Mouse (Mus musculus) embryonic stem cell, embryonic (primary cell): ENCODE results near the gene Dtnb.

ENCODE experiments used
- CTCF ChIA-PET, 4 experiments: fragments of 300-600 bp in 2 of 4; fragments of 350-600 bp in 2 of 4; sonication (Branson Sonifier 250); formaldehyde crosslinking; loops; one replicate each; lab custom pipeline; 2022; ENCODE audit warnings: inconsistent platforms in 2 of 4; lab: Charles Lee
- POLR2A ChIA-PET, 4 experiments: fragments of 300-600 bp in 2 of 4; fragments of 350-600 bp in 2 of 4; sonication (Branson Sonifier 250); formaldehyde crosslinking; loops; one replicate each; lab custom pipeline; 2022; ENCODE audit warnings: antibody characterized with exemption in 4 of 4, inconsistent platforms in 1 of 4; lab: Charles Lee

The Dtnb gene

GRCm38 (mm10) chr12:3761591-3762295, 189.6 kb downstream of the Dtnb start:
- POLR2A ChIA-PET = no interaction called here
- CTCF ChIA-PET = interaction anchor here in 1 of 4 experiments (0.6 kb wide), 1 partner anchor 20 kb away, joined by 3 read pairs; no protein-coding TSS in a partner anchor

- CTCF ChIA-PET = interaction anchor here in 1 of 4 experiments (1.4 kb wide), 1 partner anchor 18 kb away, joined by 3 read pairs; no protein-coding TSS in a partner anchor
- POLR2A ChIA-PET = no interaction called here
Observed at GRCm38 (mm10) chr12:3764191-3764804, 192.1 kb downstream of the Dtnb start.

- ChIA-PET POLR2A (interaction anchor here in 1 of 4 experiments (1.3 to 1.4 kb wide), 2 partner anchors 8 to 14 kb away, joined by 3 to 4 read pairs; no protein-coding TSS in a partner anchor), CTCF (interaction anchor here in 2 of 4 experiments (0.6 to 1.2 kb wide), 2 partner anchors 14 to 15 kb away, joined by 3 to 7 read pairs; no protein-coding TSS in a partner anchor)
Observed at GRCm38 (mm10) chr12:3767360-3767759, 195.2 kb downstream of the Dtnb start.

- POLR2A ChIA-PET = no interaction called here
Observed at GRCm38 (mm10) chr12:3768391-3768790, 196.2 kb downstream of the Dtnb start.

GRCm38 (mm10) chr12:3770546-3770945, 198.4 kb downstream of the Dtnb start:
- ChIA-PET CTCF (interaction anchor here in 3 of 4 experiments (0.8 to 1.1 kb wide), 3 partner anchors 11 to 82 kb away, joined by 3 read pairs; no protein-coding TSS in a partner anchor), POLR2A (interaction anchor here in 2 of 4 experiments (0.6 to 1.3 kb wide), 3 partner anchors 10 to 1144 kb away, joined by 3 read pairs; no protein-coding TSS in a partner anchor)

More at GRCm38 (mm10) chr12:3768391-3768790, 196.2 kb downstream of the Dtnb start:
- CTCF ChIA-PET = interaction anchor here in 1 of 4 experiments (0.6 kb wide), 1 partner anchor 66 kb away, joined by 4 read pairs; no protein-coding TSS in a partner anchor

- CTCF ChIA-PET = interaction anchor here in 3 of 4 experiments (0.9 to 1.3 kb wide), 3 partner anchors 10 to 11 kb away, joined by 3 to 4 read pairs (median 3); no protein-coding TSS in a partner anchor
- POLR2A ChIA-PET = interaction anchor here in 2 of 4 experiments (0.6 to 1.3 kb wide), 3 partner anchors 9 to 14 kb away, joined by 3 read pairs; no protein-coding TSS in a partner anchor
Observed at GRCm38 (mm10) chr12:3771080-3771479, 198.9 kb downstream of the Dtnb start.

GRCm38 (mm10) chr12:3773643-3774042, 201.5 kb downstream of the Dtnb start:
- CTCF ChIA-PET = interaction anchor here in 1 of 4 experiments (0.6 kb wide), 1 partner anchor 19 kb away, joined by 4 read pairs; no protein-coding TSS in a partner anchor
- POLR2A ChIA-PET = no interaction called here

GRCm38 (mm10) chr12:3776015-3776414, 203.8 kb downstream of the Dtnb start:
- ChIA-PET POLR2A (interaction anchor here in 1 of 4 experiments (1.4 kb wide), 1 partner anchor 9 kb away, joined by 3 read pairs; no protein-coding TSS in a partner anchor), CTCF (no interaction called here)

- ChIA-PET POLR2A (no interaction called here), CTCF (no interaction called here)
Observed at GRCm38 (mm10) chr12:3777682-3778081, 205.5 kb downstream of the Dtnb start.

- ChIA-PET CTCF (no interaction called here), POLR2A (interaction anchor here in 1 of 4 experiments (0.8 kb wide), 1 partner anchor 1413 kb away, joined by 3 read pairs; no protein-coding TSS in a partner anchor)
Observed at GRCm38 (mm10) chr12:3778286-3778685, 206.1 kb downstream of the Dtnb start.

GRCm38 (mm10) chr12:3779639-3780038, 207.5 kb downstream of the Dtnb start:
- CTCF ChIA-PET = interaction anchor here in 2 of 4 experiments (0.5 to 2.9 kb wide), 4 partner anchors 12 to 113 kb away, joined by 3 to 24 read pairs (median 5); no protein-coding TSS in a partner anchor
- POLR2A ChIA-PET = interaction anchor here in 3 of 4 experiments (0.7 to 2.4 kb wide), 8 partner anchors 9 to 1376 kb away, joined by 3 to 9 read pairs (median 4); no protein-coding TSS in a partner anchor

GRCm38 (mm10) chr12:3780405-3780891, 208.3 kb downstream of the Dtnb start:
- CTCF ChIA-PET = interaction anchor here (0.6 to 2.9 kb wide), 18 partner anchors 8 to 629 kb away, joined by 3 to 24 read pairs (median 4); no protein-coding TSS in a partner anchor

GRCm38 (mm10) chr12:3780931-3781471, 208.8 kb downstream of the Dtnb start:
- ChIA-PET POLR2A (interaction anchor here in 3 of 4 experiments (0.6 to 2.4 kb wide), 27 partner anchors 10 to 844 kb away, joined by 3 to 9 read pairs (median 3); no protein-coding TSS in a partner anchor), CTCF (interaction anchor here (0.5 to 2.9 kb wide), 46 partner anchors 8 to 628 kb away, joined by 3 to 24 read pairs (median 4); partner anchors contain the start of genes Dnmt3a (in 1 of the 4) and Efr3b (in 1 of the 4))

More at GRCm38 (mm10) chr12:3780405-3780891, 208.3 kb downstream of the Dtnb start:
- POLR2A ChIA-PET = interaction anchor here (0.7 to 2.4 kb wide), 23 partner anchors 9 to 1375 kb away, joined by 3 to 9 read pairs (median 4); no protein-coding TSS in a partner anchor

GRCm38 (mm10) chr12:3781482-3781881, 209.3 kb downstream of the Dtnb start:
- ChIA-PET CTCF (interaction anchor here (0.5 to 2.9 kb wide), 66 partner anchors 9 to 757 kb away, joined by 3 to 24 read pairs (median 4); partner anchors contain the start of genes Dnmt3a (in 1 of the 4) and Efr3b (in 1 of the 4)), POLR2A (interaction anchor here (0.6 to 2.4 kb wide), 24 partner anchors 8 to 844 kb away, joined by 3 to 9 read pairs (median 3); no protein-coding TSS in a partner anchor)

- CTCF ChIA-PET = interaction anchor here in 3 of 4 experiments (0.6 to 1.0 kb wide), 4 partner anchors 8 to 121 kb away, joined by 3 read pairs; no protein-coding TSS in a partner anchor
Observed at GRCm38 (mm10) chr12:3783196-3783825, 211.1 kb downstream of the Dtnb start.

GRCm38 (mm10) chr12:3784258-3784657, 212.1 kb downstream of the Dtnb start:
- ChIA-PET CTCF (interaction anchor here (0.6 to 1.0 kb wide), 4 partner anchors 9 to 257 kb away, joined by 3 to 8 read pairs (median 4); no protein-coding TSS in a partner anchor), POLR2A (interaction anchor here in 1 of 4 experiments (0.8 to 1.9 kb wide), 3 partner anchors 10 to 83 kb away, joined by 3 to 10 read pairs (median 3); no protein-coding TSS in a partner anchor)

More at GRCm38 (mm10) chr12:3783196-3783825, 211.1 kb downstream of the Dtnb start:
- POLR2A ChIA-PET = interaction anchor here in 2 of 4 experiments (0.8 to 1.9 kb wide), 3 partner anchors 11 to 178 kb away, joined by 3 to 10 read pairs (median 3); no protein-coding TSS in a partner anchor
